Mouse (Mus musculus) adrenal gland, adult 8-10 months (tissue): Measurements from ENCODE around the gene Gm20388. TPM values are rescaled to one million over a fixed set of nuclear protein-coding genes. Genes with fewer than 3 reads are reported as not detected.

Experiments used
- DNase-seq: peaks from one replicate; pipeline ENCODE4 v3.0.0; 2022
- total RNA-seq, 4 experiments: library from RNA; stranded (reverse); gene quantifications; 2 replicates each; pipeline ENCODE4 v1.2.4; 2022

Gene Gm20388
- total RNA-seq, 4 experiments from 2014 or later = 1.7 to 16.9 (median 5.8) TPM

- no peak for DNase-seq
These were observed 991.7 kb downstream of the Gm20388 start for GRCm38 (mm10) chr8:120902346-120902745.

- no peak for DNase-seq
These were observed 997.0 kb downstream of the Gm20388 start for GRCm38 (mm10) chr8:120907671-120908070.

GRCm38 (mm10) chr8:120910936-120911335, 1000.3 kb downstream of the Gm20388 start:
- no peak for DNase-seq

GRCm38 (mm10) chr8:120912463-120912862, 1001.8 kb downstream of the Gm20388 start:
- no peak for DNase-seq

GRCm38 (mm10) chr8:120916831-120917435, 1006.3 kb downstream of the Gm20388 start:
- DNase-seq = no peak

GRCm38 (mm10) chr8:120920527-120920926, 1009.9 kb downstream of the Gm20388 start:
- no peak for DNase-seq

- no peak for DNase-seq
These were observed 1015.6 kb downstream of the Gm20388 start for GRCm38 (mm10) chr8:120926201-120926600.

GRCm38 (mm10) chr8:120928082-120928481, 1017.4 kb downstream of the Gm20388 start:
- no peak for DNase-seq

GRCm38 (mm10) chr8:120934596-120934995, 1024.0 kb downstream of the Gm20388 start:
- DNase-seq = no peak

- DNase-seq = no peak
These were observed 1026.0 kb downstream of the Gm20388 start for GRCm38 (mm10) chr8:120936685-120937084.

- DNase-seq = no peak
These were observed 1026.8 kb downstream of the Gm20388 start for GRCm38 (mm10) chr8:120937474-120937873.

- DNase-seq = peak; percentile 42
These were observed 1029.6 kb downstream of the Gm20388 start for GRCm38 (mm10) chr8:120940287-120940686.

- DNase-seq = peak; percentile 51
These were observed 1036.6 kb downstream of the Gm20388 start for GRCm38 (mm10) chr8:120947240-120947639.

- DNase-seq = no peak
These were observed 1037.5 kb downstream of the Gm20388 start for GRCm38 (mm10) chr8:120948050-120948595.

GRCm38 (mm10) chr8:120948620-120949491, 1038.2 kb downstream of the Gm20388 start:
- no peak for DNase-seq

- no peak for DNase-seq
These were observed 1040.1 kb downstream of the Gm20388 start for GRCm38 (mm10) chr8:120950674-120951218.

- DNase-seq = no peak
These were observed 1048.8 kb downstream of the Gm20388 start for GRCm38 (mm10) chr8:120959470-120959891.

- no peak for DNase-seq
These were observed 1052.2 kb downstream of the Gm20388 start for GRCm38 (mm10) chr8:120962606-120963380.

- DNase-seq = no peak
These were observed 1055.9 kb downstream of the Gm20388 start for GRCm38 (mm10) chr8:120966557-120966956.

- DNase-seq = no peak
These were observed 1057.7 kb downstream of the Gm20388 start for GRCm38 (mm10) chr8:120968308-120968707.

- DNase-seq = peak; percentile 15
These were observed 1059.7 kb downstream of the Gm20388 start for GRCm38 (mm10) chr8:120970346-120970745.
